Mouse (Mus musculus): ENCODE results near the gene Cd33.

Gene Cd33

DNA sequence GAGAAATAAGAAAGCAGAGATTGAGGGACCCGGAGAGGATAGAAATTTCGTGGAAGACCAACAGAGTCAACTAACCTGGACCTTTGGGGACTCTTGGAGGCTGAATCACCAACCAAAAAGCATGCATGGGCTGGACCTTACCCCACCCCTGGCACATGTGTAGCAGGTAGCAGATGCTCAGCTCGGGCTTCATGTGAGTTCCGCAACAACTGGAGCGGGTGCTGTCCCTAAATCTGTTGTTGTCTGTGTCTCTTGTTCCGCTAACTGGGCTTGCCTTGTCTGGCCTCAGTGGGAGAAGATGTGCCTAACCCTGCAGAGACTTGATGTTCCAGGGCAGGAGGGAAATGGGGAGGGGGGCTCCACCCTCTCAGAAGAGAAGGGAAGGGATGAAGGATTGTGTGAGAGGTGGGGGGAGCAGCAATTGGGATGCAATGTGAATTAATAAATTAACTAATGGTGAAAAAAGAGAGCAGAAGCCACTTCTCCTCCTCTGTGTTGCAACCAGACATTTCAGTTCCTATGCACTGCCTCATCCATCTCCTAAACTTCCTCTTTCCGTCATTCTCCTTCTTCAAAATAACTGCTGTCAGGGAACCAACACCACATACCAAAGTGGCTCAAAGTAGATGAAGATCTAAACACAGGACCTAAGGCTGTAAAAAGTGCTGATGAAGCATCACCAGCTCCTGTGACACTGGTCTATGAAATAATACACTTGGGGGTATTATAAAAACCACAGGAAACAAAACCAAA is at the start of gene Cd33:
TSS of gene Cd33 (minus strand) at position 204 of the 753 bp plus-strand sequence.
- DNase-seq (ENCODE audit: extremely low spot score, low spot score), result no peak

DNA sequence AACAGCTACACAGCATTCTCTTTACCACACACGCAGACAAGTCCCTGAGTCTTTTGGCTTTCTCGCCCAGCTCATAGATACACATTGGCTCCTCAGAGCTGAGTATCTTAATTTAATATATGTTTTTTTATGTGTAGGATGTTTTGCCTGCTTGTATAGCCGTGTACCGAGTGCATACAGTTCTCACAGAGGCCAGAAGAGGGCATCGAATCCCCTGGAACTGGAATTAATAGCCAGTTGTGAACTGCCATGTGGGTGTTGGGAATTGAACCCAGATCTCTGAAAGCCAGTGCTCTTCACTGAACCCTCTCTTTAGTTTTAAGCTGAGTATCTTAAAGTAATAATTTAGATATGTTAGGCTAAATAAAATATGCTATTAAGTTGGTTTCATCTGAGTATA is 40.6 kb upstream of the Cd33 start:
- DNase-seq (ENCODE audit: extremely low spot score, low spot score), result no peak

DNA sequence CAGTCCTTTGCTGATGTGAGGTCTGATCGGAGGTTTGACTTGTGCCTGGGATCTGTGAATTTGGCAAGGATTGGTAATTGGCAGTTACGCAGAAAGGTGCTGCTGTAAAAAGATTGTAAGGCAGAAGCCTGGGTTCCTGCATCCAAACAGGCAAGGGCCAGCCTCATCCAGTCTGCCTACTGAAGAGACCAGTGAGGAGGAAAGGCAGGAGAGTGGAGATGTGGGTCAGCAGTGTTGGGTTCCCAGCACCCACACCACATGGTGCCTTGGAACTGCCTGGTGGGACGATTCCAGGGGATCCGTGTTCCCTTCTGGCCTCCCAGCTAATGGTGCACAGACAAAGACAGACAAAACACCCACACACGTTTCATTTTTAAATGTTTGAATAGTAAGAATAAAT is 36.3 kb upstream of the Cd33 start:
- DNase-seq (ENCODE audit: extremely low spot score, low spot score), result no peak

DNA sequence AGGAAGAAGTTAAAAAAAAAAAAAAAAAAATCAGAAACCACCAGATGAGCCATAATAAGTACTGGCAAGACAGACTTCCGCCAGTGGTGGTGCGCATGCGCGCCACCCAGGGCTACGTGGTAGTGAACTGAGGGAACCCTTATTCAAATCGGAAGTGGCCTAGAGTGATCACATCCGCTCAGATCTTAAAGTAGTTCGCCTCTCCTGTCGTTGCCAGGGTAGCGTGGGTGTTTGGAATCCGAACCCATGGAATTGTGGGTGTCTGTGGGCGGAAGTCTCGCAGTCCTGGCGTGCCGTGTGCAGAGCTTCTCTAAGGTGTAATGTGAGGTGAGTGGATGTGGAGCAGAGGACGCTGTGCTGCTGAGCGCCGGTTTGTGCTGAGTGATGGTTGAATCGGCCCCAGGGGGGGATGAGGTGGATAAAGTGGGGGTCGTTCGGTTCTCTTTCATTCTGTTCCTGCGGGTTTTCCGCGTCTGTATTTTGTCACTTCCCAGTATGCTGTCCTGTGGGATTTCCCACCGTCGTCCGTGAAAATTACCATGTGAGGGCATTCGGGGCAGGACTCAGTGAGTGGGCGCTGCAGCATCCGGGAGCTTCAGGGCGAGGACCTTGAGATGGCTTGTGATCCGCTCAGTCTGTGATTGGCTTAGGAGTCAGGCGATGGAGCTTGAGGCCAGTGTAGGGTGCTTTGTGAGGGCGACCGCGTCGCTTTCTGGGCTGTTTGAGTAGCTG is 35.4 kb upstream of the Cd33 start, which contains the start of gene Zfp719:
TSS of gene Zfp719 (plus strand) at position 171 of the 732 bp plus-strand sequence.
- DNase-seq (ENCODE audit: extremely low spot score, low spot score), result peak; percentile 85

DNA sequence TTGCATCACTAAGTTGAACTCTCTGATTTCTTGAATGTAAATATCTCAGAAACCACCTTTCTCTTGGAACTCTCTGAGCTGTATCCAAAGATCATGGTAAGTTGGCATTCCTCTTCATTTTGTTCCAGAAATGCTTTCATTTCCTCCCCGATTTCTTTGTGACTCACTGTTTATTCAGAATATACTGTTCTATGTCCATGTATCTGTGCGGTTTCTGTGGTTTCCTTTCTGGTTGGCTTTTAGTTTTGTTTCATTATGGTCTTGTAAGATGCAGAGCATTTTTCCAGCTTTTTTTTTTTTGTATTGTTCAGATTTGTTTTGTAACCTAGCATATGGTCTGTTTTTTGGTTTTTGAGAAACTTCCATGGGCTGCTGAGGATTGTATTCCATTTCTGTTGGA is 27.0 kb upstream of the Cd33 start:
- DNase-seq (ENCODE audit: extremely low spot score, low spot score), result no peak

DNA sequence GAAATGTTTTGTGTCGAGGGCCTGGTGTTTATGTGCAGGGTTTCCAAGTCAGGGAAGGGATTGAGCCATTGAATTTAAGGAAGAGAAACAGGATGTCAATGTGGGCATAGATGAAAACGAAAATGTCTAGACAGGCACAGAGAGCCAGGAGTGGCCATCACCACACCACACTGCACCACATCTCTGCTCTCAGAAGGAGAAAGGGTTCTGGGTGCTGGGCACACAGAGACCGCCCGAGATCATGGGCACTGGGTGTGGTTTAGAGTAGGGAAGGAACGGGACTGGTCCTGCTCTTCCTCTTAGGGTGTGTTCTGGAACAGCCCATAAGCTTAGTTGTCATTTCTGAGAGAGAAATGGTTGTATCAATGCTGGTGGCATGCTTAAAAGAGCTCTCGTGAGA is 19.1 kb upstream of the Cd33 start:
- DNase-seq (ENCODE audit: extremely low spot score, low spot score), result no peak

DNA sequence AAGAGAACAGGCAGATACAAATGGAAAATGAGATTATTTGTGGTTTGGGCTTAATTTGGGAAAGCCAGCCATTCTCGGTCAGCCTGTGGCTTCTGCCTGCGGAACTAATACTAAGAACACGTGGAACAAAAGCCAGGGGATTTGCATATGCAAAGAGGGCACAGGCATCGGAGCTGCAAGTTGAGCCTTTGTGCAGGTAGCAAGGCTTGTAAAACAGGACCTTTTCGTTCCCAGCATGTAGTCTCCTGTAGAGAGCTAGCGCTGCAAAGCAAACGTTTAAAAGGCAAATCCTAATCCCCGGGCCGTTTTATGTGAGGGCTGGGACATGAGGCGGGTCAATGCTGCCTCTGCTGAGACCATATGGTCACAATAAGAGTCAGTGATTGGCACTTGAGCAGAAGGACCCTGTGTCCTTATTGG is 18.4 kb upstream of the Cd33 start:
- peak; percentile 50 for DNase-seq (ENCODE audit: extremely low spot score, low spot score)

DNA sequence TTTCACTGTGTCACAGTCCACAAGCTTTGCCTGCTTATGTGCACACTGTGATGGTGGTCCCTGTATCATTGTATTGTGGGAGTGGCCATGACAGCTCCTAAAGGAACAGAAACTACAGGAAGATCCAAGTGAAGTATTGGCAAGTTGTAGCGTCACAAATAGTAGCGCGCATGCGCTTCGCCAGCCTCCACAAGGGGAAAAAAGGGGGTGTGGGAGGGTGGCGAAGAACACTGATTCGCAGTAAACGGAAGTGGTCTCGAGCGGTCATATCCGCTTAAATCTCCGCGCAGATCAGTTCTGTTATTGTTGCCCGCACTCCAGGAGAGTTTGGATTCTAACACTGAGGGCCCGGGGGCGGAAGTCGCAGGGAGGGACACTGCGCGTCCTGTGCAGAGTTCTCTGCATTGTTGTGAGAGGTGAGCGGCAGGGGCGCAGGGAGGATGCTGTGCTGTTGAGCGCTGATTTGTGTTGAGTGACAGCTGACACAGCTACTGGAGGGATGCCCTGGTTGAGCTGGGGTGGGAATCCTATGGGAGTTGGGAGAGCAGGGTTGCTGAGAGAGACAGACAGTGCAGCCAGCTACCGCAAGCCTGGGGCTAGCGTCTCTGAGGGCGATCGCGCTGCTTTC is 17.9 kb upstream of the Cd33 start, which contains the start of gene Zfp658:
TSS of gene Zfp658 (plus strand) at position 251 of the 628 bp plus-strand sequence.
- DNase-seq (ENCODE audit: extremely low spot score, low spot score), result peak; percentile 80

DNA sequence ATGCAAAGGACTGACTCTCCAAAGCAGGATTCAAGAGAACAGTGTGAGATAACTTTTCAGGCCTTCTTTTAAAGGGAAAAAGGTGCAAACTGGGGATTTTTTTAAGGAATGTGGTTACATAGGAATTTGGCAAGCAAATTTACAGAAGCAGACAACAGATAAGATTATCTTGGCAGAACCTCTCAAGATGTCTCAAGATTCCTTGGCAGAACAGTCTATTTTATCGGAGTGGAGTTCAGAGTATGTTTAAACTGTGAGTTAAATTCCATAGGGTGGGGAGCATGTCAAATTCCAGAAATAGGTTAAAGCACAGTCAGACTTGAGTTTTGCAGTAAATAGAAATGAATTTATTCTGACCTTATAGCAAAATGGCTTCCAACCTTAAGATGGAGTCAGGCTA is 12.7 kb upstream of the Cd33 start:
- no peak for DNase-seq (ENCODE audit: extremely low spot score, low spot score)

DNA sequence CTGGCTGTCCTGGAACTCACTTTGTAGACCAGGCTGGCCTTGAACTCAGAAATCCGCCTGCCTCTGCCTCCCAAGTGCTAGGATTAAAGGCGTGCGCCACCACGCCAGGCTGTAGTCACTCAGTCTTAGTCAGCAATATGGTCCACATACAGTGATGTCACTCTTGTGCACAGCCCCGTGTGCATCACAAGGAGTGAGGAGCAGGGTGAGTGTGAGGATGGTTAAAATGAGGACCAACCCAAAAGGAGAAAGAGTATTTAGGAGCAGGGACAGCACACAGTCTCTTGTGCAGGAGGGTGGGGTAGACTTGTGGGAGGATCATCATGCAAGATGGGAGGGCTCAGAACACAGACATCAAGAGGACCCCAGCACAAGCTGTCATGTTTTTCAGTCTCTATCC is 11.1 kb upstream of the Cd33 start:
- DNase-seq (ENCODE audit: extremely low spot score, low spot score), result no peak

DNA sequence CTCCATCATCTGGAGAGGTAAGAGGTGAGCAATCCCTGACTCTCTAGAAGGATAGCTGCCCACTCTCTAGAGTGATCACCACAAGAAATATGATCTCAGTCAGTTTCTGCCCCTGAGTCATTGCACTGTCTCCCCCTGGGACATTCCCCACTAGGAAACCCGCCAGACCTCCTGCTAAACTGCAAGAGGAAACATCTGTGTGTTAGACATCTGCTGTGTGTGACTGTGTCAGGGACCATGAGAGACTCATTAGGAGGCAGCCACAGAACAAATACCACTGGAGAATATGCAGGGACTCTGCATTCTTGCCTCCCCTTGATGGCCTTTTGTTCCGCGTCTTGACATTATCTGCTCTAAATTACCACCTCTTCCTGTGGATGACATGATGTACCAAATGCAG is 10.3 kb upstream of the Cd33 start:
- DNase-seq (ENCODE audit: extremely low spot score, low spot score), result no peak

DNA sequence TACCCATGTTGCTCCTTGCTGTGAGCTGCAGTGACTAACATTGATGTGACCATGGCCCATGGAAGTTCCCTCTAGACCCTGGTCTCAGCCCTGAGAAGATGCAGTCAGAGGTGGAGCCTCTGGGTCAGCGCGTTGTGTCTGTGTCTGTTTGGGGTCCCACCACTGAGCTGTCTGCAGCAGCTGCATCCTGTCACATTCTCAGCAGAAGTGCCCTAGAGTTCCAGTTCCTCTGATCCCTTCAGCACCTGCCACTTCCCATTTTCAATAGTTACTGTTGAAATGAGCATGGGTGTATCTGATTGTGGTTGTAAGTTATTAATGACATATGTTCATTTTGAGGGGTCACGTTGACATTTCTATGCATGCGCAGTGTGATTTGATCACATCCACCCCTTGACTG is 8.9 kb upstream of the Cd33 start:
- no peak for DNase-seq (ENCODE audit: extremely low spot score, low spot score)

DNA sequence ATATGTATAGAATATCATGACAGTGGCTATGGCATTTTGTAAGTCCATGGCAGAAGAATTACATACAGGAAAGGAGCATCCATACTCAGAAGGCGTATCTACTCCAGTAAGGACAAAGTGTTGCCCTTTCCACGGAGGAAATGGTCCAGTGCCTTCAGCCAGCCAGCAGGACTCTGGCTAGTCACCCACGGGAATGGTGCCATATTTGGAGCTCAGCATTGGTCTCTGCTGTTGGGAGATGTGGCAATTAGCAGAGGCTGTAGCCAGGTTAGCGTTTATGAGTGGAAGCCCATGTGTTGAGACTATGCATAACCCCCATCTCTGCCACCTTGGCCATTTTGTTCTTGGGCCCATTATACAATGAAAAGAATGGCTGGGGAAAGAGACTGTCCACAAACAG is 4.0 kb upstream of the Cd33 start:
- no peak for DNase-seq (ENCODE audit: extremely low spot score, low spot score)

DNA sequence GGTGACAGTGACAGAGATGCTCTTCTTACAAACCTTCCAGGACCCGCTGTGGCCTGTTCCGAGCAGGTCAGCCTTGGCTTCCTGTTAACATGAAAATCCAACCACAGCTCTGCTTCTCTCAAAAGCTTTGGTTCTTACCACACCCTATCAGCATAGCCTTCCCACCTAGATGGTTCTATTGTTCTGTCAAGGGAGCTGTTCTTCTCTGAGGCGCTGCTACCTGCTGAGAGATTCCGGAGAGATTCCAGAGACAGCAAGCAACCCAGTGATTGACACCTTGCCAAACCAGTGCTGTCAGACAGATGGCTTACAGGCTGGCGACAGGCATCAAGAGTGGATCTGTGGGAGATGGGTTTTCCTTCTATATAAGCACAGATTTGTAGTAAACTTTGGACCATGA is 3.4 kb upstream of the Cd33 start:
- no peak for DNase-seq (ENCODE audit: extremely low spot score, low spot score)

DNA sequence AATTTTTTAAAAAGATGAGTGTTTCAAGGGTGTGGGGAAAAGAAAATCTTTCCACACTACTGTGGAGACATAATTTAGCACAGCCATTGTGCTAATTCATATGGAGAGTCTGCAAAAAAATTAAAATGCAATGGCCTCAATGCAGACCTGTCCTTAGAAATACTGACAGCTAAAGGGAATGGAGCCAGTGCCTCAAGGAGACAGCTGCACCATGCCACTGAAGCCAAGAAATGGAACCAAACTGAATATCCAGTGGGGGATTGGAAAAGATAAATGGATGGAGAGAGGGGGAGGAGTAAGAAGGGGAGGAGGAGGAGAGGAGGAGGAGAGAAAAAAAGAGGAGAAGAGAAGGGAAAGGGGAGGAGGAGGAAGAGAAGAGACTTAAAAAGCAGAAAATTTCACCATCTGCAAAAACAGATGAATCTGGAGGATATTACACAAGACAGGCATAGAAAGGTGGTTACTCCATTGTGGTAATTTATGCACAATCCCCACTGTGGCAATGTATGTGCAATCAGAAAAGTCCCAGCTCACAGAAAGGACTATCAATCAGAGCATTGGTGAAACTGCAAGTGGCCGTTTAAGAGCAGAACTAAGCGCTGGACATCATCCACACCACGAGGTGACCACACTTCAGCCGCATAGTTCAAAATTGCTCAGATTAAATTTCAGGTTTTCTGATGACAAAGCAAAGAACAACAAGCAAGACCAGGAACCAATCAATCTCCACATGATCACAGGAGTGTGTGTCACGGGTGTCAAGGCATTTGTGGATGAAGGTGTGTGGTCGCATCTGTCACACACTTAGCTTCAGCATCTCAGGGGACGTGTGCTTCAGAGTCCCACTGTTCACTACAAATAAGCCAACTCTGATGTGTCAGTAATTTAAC is 1.7 kb upstream of the Cd33 start:
- DNase-seq (ENCODE audit: extremely low spot score, low spot score), result no peak

DNA sequence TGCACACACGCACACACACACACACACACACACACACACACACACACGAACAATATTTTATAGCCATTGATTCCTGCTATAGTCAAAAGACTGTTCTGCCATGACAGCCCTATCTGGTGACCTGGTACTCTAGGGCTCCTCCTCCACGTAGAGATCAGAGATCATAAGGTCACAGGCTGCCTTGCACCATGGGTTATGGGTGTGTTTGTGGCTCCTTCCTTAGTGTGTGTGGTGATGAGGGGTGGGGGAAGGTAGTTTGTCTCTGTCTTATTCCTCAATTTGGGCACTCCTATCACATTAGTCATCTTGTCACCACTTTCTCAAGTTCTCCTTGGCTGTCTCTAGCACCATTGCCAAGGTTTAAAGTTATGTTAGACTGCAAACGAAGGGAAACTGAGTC is 5.7 kb downstream of the Cd33 start:
- DNase-seq (ENCODE audit: extremely low spot score, low spot score), result no peak

DNA sequence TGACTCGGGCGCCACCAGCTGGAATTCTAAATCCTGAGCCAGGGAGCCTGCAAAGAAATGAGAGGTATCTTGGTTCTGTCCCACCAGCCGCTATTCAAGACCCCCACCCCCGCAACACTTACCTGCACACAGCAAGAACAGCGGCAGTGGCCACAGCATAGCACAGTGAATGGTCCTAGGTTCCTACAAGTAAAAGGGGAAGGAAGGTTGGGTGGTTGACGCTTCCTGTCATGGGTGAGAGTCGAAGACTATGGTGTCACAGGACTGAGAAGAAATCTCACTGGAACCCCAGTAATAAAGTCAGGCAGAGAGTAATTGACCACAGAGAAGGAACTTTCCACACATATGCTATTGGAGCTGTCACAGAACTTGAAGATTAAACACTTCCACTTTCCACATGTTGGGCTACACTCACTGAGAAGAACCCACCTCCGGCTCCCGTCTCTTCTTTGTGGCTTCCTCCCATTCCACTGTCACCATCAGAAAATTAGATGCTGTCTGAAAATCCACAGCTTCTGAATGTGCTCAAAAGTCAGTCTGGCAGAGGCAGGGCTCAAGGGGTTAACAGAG is 11.2 kb downstream of the Cd33 start:
- DNase-seq (ENCODE audit: extremely low spot score, low spot score), result no peak

DNA sequence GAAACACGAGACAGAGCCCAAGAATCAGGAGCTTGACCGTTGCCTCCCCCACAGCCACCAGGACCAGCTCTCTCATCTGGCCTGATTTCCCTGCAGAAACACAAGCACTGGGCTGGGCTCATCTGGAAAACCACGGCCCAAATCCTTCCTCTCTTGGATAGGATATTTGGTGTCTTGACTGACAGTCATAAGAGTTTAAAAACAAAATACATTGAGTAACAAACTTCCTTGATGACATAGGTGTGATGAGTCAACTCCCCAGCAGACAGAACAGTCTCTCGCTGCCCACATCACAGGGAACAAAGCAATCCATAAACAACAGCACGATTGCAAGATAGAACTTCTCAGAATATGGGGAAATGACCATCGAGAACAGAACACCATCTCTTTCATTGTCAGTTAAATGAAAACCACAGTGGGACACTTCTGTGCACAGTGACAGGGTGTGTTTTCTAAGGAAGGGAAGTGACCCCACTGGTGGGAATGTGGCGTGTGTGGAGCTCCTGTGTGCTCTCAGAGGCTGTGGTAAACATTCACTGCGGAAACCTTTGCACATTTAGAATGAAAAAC is 13.9 kb downstream of the Cd33 start:
- DNase-seq (ENCODE audit: extremely low spot score, low spot score), result no peak

DNA sequence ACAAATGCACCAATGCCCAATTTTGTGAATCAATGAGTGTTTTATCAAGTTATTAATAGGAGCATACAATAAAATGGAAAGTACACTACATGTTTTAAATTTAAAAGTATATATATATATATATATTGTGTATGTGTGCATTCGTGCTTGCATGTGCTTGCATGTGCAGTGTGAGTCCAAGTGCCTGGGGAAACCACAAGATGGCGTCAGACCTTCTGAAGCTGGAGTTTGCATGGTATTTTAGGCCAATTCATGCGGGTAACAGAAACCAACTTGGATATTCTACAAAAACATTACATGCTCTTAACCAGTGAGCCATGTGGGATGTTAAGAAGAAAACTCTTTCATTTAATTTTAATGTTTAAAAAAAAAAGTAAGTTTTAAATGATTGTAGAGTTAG is 18.9 kb downstream of the Cd33 start:
- no peak for DNase-seq (ENCODE audit: extremely low spot score, low spot score)

DNA sequence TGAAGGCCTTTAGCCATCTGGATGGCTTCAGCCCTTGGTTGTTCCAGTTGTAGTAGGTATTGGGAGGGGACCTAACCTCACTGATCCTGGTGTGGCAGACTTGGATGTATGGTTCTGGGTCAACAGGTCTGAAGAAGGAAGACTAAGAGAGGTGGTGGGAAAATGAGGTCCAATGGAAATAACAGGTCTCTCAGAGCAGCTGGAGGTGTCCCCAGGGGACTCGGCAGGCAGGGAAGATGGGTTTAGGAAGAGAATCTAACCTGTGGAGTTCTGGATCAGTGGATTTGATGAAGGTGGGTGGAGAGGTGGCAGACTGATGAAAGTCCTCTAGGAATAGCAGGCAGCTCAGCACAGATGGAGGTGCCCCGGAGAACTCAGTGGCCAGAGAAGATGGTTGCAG is 21.5 kb downstream of the Cd33 start:
- no peak for DNase-seq (ENCODE audit: extremely low spot score, low spot score)

DNA sequence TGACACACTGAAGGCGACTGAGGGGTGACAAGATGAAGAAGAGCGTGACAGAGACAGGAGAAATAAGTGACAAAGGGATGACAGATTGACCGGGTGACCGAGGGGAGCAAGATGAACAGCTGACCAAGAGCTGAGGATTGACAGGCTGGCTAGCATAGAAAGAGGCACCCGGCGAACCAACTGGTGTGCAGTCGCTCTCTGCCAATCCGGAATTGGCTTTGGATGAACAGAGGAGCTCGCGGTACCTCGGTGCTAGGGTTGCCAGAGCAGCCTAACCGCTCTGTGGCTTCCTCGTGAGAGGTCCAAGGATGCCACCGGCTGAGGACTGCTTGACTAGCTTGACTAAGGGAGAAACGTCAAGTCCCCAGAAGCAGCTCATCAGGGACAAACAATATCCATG is 25.9 kb downstream of the Cd33 start:
- no peak for DNase-seq (ENCODE audit: extremely low spot score, low spot score)

All from neural tube, embryonic 10.5 days (tissue).